Mouse (Mus musculus) naive thymus-derived CD4-positive, alpha-beta T cell, adult 2 months (primary cell): ENCODE measurements around the gene Drd5.

Experiments
- DNase-seq: peaks from one replicate; pipeline ENCODE4 v3.0.0-alpha.2; 2011; ENCODE audit warnings: low read depth

Gene Drd5

GRCm38 (mm10) chr5:38350351-38350929 is 31.3 kb downstream of the Drd5 start:
- no peak for DNase-seq

- no peak for DNase-seq
These were observed 37.8 kb downstream of the Drd5 start for GRCm38 (mm10) chr5:38356927-38357326.

GRCm38 (mm10) chr5:38359716-38360115 is 40.5 kb downstream of the Drd5 start:
- no peak for DNase-seq

- DNase-seq = no peak
These were observed 45.2 kb downstream of the Drd5 start for GRCm38 (mm10) chr5:38364396-38364795.

GRCm38 (mm10) chr5:38365521-38365920 is 46.4 kb downstream of the Drd5 start:
- no peak for DNase-seq

- DNase-seq = peak; percentile 3
These were observed 47.7 kb downstream of the Drd5 start for GRCm38 (mm10) chr5:38366650-38367470.

GRCm38 (mm10) chr5:38371308-38371707 is 52.1 kb downstream of the Drd5 start:
- no peak for DNase-seq
